Mouse (Mus musculus) 3134 (cell line): Measurements from ENCODE around the gene Nr1h4.

Experiments used
- DNase-seq: peaks from one replicate; pipeline ENCODE4 v3.0.0-alpha.2; 2011; ENCODE audit warnings: low spot score; ENCODE audit not compliant: insufficient read length; ENCODE audit errors: extremely low read depth

Gene Nr1h4

DNA sequence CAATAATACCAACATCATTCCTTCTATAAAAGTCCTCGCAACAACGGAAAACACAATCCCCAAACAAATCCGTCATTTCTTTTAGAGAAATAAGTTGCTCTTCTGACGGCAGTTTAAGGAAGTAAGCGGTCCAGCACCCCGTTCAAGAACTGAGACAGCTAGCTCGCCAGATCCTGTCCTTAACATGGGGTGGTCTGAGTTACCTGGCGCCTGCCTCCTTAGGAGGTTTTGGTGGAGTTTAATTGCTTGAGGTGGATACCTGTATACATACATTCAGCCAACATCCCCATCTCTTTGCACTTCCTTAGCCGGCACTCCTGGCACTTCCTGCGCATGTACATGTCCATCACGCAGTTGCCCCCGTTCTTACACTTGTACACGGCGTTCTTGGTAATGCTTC, 50.3 kb downstream of the Nr1h4 start:
- DNase-seq, result no peak

GRCm38 (mm10) chr10:89482142-89482681, 51.2 kb downstream of the Nr1h4 start:
- no peak for DNase-seq

- DNase-seq, result no peak
These were observed 51.7 kb downstream of the Nr1h4 start for GRCm38 (mm10) chr10:89481638-89482037.

DNA sequence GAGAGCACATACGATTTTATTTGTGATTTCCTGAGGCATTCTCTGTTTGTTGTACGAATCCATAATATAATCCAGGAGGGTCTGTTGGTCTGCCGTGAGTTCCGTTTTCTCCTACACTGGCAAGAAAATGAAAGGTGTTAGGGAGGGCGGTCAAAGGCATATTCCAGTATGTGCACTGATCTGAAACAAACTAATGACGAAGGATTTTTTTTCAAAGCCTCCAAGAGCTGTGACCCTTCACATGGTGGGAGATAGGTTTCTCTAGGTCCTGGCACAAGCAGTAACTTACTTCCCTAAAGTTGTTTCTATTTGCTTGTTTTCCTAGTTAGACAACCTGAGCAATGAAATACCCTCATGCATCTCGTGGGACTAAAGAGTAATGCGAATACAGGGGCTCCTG, 54.6 kb downstream of the Nr1h4 start:
- no peak for DNase-seq

DNA sequence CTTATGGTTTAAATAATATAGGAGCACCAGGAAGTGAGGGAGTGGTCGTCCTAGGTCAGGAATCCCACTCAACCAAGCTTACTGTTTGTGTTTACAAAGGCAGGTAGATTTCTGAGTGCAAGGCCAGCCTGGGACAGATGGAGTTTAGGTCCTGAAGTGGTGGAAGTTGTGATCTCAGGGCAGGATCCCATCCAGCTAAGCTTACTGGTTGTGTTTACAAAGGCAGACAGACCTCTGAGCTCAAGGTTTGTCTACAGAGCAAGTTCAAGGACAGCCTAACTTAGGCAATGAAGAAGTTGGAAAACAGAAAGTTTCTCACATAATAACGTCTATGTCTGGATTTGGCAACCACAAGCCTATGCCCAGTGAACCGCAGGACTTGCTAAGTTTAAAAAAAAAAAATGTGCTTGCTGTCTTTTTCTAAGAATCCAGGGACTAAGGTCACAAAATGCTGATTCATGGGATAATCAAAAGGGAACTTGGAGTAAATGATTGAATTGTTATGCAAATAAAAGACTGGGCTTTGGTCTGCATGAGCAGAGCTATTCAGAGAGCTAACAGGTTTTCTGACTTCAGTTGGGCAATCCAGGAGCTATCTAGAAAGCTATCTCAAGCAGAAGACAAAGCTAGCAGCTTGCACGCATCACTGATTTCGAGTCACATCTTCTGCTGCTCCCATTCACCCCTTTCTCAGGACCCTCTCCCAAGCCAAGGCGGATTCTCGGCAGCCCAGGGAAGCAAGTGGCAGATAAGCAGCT, 62.6 kb downstream of the Nr1h4 start:
- DNase-seq, result no peak

GRCm38 (mm10) chr10:89464760-89465405, 68.5 kb downstream of the Nr1h4 start:
- no peak for DNase-seq

GRCm38 (mm10) chr10:89462890-89463289, 70.5 kb downstream of the Nr1h4 start:
- no peak for DNase-seq

GRCm38 (mm10) chr10:89461856-89462507, 71.4 kb downstream of the Nr1h4 start:
- peak; percentile 60 for DNase-seq

- no peak for DNase-seq
These were observed 72.4 kb downstream of the Nr1h4 start for GRCm38 (mm10) chr10:89460972-89461371.

GRCm38 (mm10) chr10:89458770-89459169, 74.6 kb downstream of the Nr1h4 start:
- peak; percentile 60 for DNase-seq

DNA sequence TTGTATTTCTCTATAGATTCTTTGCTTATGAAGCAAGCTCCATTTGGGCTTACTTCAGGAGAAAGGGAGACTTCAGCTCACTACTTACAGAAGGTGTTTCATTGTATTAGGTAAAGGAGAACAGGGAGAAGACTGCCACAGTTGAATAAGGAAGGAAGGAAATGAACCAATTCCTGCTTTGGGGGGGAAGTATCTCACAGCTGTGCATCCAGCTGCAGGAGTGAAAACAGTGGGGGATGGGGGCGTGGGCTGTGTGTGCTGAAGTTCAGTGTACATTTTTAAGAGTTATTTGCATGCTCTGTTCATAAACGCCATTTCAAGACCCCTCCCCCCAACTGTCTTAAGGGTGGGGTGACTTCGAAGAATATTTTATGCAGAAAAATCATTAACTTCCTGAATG, 79.6 kb downstream of the Nr1h4 start:
- no peak for DNase-seq

GRCm38 (mm10) chr10:89453068-89453641, 80.2 kb downstream of the Nr1h4 start:
- no peak for DNase-seq

- DNase-seq, result no peak
These were observed 83.0 kb downstream of the Nr1h4 start for GRCm38 (mm10) chr10:89450411-89450810.

DNA sequence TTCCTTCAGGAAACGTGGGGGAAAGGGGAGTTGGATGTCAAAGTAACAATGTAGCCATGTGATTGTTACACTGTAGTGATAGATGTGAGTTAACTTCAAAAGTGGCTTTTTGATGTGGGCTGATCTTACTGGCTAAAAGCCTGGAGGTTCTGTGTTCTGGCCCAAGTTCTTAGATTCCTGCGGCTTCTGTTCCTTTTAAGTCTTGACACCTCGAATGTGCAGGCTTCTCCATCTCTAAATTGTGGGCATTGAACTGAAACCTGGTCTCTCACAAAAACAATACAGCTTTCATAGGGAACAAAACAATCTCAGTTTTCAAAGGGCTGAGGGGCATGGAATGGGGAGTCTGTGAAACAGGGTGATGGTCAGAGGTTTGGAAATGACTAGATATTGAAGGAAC, 89.0 kb downstream of the Nr1h4 start:
- DNase-seq, result no peak

- DNase-seq, result peak; percentile 94
These were observed 89.7 kb downstream of the Nr1h4 start, which contains the start of gene Gas2l3 for GRCm38 (mm10) chr10:89443623-89444151. TSS of gene Gas2l3 (minus strand) at chr10:89443967.

- no peak for DNase-seq
These were observed 90.2 kb downstream of the Nr1h4 start for GRCm38 (mm10) chr10:89443115-89443622.

DNA sequence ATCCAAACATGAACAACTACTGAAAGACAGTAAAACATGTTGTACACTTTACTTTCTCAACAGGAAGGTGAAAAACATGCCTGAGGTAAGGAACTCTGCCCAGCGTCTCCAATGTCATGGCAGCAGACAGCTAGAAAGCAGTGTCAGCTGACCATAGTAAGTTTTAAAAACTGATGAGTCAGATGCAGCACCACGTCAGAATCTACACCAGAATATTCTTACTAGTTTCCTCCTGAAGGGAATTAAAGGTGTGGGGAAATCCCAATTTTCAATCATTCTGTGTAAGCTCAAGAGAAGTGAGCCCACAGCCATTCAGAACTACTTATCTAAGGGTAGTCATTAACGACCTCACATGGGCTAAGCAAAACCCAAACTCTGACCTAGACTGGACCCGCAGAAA, 90.7 kb downstream of the Nr1h4 start:
- DNase-seq, result no peak

GRCm38 (mm10) chr10:89441961-89442360, 91.4 kb downstream of the Nr1h4 start:
- no peak for DNase-seq

DNA sequence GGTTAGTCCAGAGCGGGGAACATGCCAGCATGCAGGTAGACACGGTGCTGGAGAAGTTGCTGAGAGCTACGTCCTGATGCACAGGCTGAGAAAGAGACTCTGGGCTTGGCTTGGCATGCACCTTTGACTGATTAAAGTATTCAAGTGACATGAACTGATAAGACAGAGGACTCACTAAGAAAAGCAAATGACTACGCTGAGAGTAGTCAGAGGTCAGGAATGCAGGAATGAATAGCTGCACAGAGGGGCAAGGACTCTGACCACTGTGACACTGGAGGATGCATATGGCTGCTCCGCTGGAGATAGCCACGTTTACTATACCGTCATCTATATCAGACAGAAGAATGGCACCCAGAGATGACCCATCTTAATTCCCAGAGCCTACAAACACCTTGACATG, 94.0 kb downstream of the Nr1h4 start:
- DNase-seq, result no peak

DNA sequence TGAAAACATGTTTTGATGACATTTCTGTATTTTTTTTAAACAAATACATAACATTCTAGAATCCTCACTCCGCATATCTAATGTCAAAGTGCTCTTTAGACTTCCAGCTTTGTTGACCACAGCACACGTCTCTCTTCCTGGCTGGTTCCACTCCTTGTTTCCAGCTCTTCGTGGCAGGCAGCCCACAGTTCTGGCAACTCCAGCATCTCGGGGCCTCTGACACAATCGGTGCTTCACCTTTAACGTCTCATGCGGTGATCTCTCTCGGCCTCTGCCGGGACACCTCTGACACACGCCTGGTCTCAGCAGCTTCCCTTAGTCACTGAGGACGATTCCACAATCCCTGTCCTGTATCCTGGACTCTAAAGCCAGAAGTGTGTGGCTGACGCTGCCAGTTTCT, 95.4 kb downstream of the Nr1h4 start:
- no peak for DNase-seq

DNA sequence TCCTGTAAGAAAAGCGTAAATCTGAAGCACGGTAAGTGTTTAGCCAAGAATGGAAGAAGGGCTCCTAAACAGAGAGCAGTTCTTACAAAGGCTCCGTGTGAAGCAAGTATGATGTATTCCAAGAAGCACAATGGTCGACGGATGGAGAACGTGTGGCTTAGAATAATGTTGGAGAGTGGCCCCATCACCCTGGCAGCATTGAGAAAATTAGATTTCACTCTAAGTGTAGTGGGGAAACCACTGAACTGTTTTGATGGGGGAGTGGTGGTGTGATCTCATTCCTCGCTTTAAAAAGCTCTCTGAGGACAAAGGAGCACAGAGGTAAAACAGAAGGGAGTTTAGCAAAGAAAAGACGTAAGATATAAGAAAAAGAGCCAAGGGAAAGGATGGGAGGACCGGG, 95.9 kb downstream of the Nr1h4 start:
- DNase-seq, result no peak
